Mouse (Mus musculus) forebrain, embryonic 14.5 days (tissue): ENCODE results near the gene Gfra1. TPM values are rescaled to one million over a fixed set of nuclear protein-coding genes. Genes with fewer than 3 reads are reported as not detected.

Source experiments
- ATAC-seq: fragments of 200-750 bp; cut with Nextera tagmentation; 2 replicates; pipeline ENCODE4 v1.8.0; 2017; ENCODE audit warnings: mild to moderate bottlenecking, moderate library complexity
- DNase-seq: peaks from one replicate; pipeline ENCODE4 v3.0.0-alpha.2; 2015; ENCODE audit warnings: low spot score
- H3K27ac ChIP-seq: fragments of 300-500 bp; sonication (generic); 2 replicates; pipeline ENCODE4 v1.5.1; 2014; ENCODE audit warnings: low read depth, mild to moderate bottlenecking, control low read depth, low read length, moderate library complexity
- H3K27me3 ChIP-seq: fragments of 300-500 bp; sonication (generic); replicated peaks from 2 replicates; pipeline ENCODE4 v1.6.1; 2014; ENCODE audit warnings: low read length, control low read depth, mixed read lengths; ENCODE audit not compliant: control insufficient read depth, insufficient read depth
- H3K36me3 ChIP-seq: fragments of 300-500 bp; sonication (generic); 2 replicates; pipeline ENCODE4 v1.6.1; 2014; ENCODE audit warnings: low read length, control low read depth; ENCODE audit not compliant: control insufficient read depth, insufficient read depth
- H3K4me1 ChIP-seq: fragments of 300-500 bp; sonication (generic); 2 replicates; pipeline ENCODE4 v1.6.1; 2014; ENCODE audit warnings: antibody characterized with exemption, low read length, control low read depth; ENCODE audit not compliant: control insufficient read depth, insufficient read depth
- H3K4me2 ChIP-seq: fragments of 300-500 bp; sonication (generic); 2 replicates; pipeline ENCODE4 v1.6.1; 2014; ENCODE audit warnings: mild to moderate bottlenecking, control low read depth, low read length
- H3K4me3 ChIP-seq: fragments of 300-500 bp; sonication (generic); 2 replicates; pipeline ENCODE4 v1.5.1; 2014; ENCODE audit warnings: low read depth, low read length, control low read depth
- H3K9ac ChIP-seq: fragments of 300-500 bp; sonication (generic); 2 replicates; pipeline ENCODE4 v1.6.1; 2014; ENCODE audit warnings: mild to moderate bottlenecking, low read length, control low read depth, moderate library complexity
- H3K9me3 ChIP-seq: fragments of 300-500 bp; sonication (generic); replicated peaks from 2 replicates; pipeline ENCODE4 v1.6.1; 2016; ENCODE audit warnings: low read length, control low read depth, mixed read lengths; ENCODE audit not compliant: control insufficient read depth
- WGBS: fragments of 180-500 bp; shearing (Covaris S2); extraction: QIAGEN DNeasy Blood & Tissue Kit; methylation state at CpG from one replicate; pipeline ENCODE4 v1.1.7; 2014; 5-methylcytosine and 5-hydroxymethylcytosine counted together
- polyA plus RNA-seq: library from polyadenylated mRNA; unstranded; fragments of >200 nt; fragmentation: Nextera tagmentation; extraction: Ambion mirVana; gene quantifications from 2 replicates; pipeline ENCODE4 v1.2.1, GENCODE M21; 2014

Gfra1 gene
- polyA plus RNA-seq, 1 experiment from 2014 or later = 11.6 TPM

- Histone ChIP-seq H3K4me1 (peaks cover 7% of the 10 kb centered on the region; the same call in 1 of the 2 replicates), H3K27ac (no peak overlapping the region), H3K4me2 (no peak overlapping the region), H3K9ac (no peak overlapping the region), H3K36me3 (no peaks in the 10 kb centered on the region), H3K27me3 (0 out of 2 replicates have a peak, but pooled peaks cover 3% of the 10 kb centered on the region), H3K4me3 (no peak overlapping the region), H3K9me3 (no peaks in the 10 kb centered on the region)
- DNase-seq (peak; percentile 44), ATAC-seq (no peak)
- 35% methylated on average over 3 of the region's 3 CpGs for WGBS
Observed at GRCm38 (mm10) chr19:58463755-58464154, 8.0 kb upstream of the Gfra1 start.

GRCm38 (mm10) chr19:58460361-58461022 lies 4.8 kb upstream of the Gfra1 start:
- ATAC-seq = no peak
- Histone ChIP-seq H3K36me3 (no peaks in the 10 kb centered on the region), H3K4me3 (no peak overlapping the region), H3K4me2 (no peak overlapping the region), H3K4me1 (peaks cover 13% of the 10 kb centered on the region), H3K9me3 (no peaks in the 10 kb centered on the region), H3K27me3 (0 out of 2 replicates have a peak, but pooled peaks cover 3% of the 10 kb centered on the region), H3K9ac (no peak overlapping the region), H3K27ac (no peak overlapping the region)
- peak; percentile 24 for DNase-seq
- WGBS = 4% methylated on average over 13 of the region's 13 CpGs

- no peaks in the 10 kb centered on the region for H3K9me3 ChIP-seq
- H3K27me3 ChIP-seq = peaks cover 24% of the 10 kb centered on the region
- H3K4me1 ChIP-seq = peaks cover 20% of the 10 kb centered on the region
- DNase-seq (peak; percentile 89), ATAC-seq (peak; percentile 60)
- H3K4me2 ChIP-seq = peak overlapping the region; percentile 96
- peak overlapping the region; percentile 17; the same call in 1 of the 2 replicates for H3K27ac ChIP-seq
- 6% methylated on average over 16 of the region's 16 CpGs for WGBS
- H3K4me3 ChIP-seq = peak overlapping the region; percentile 45
- H3K9ac ChIP-seq = peak overlapping the region; percentile 57; the same call in 1 of the 2 replicates
- H3K36me3 ChIP-seq = no peaks in the 10 kb centered on the region
Observed at GRCm38 (mm10) chr19:58456491-58457061, 867 bp upstream of the Gfra1 start.

- WGBS = under 1% methylated on average over 21 of the region's 21 CpGs
- peak; percentile 51 for DNase-seq
- peak; percentile 48 for ATAC-seq
- Histone ChIP-seq H3K4me3 (peak overlapping the region; percentile 45), H3K9me3 (no peaks in the 10 kb centered on the region), H3K4me2 (peak overlapping the region; percentile 96), H3K4me1 (peaks cover 22% of the 10 kb centered on the region), H3K27me3 (peaks cover 24% of the 10 kb centered on the region), H3K27ac (peak overlapping the region; percentile 23; the same call in 1 of the 2 replicates), H3K9ac (peak overlapping the region; percentile 57), H3K36me3 (no peaks in the 10 kb centered on the region)
Observed at GRCm38 (mm10) chr19:58455061-58455495, 631 bp downstream of the Gfra1 start.

GRCm38 (mm10) chr19:58454261-58455060 lies 1.2 kb downstream of the Gfra1 start:
- H3K9ac ChIP-seq = peak overlapping the region; percentile 57
- no peaks in the 10 kb centered on the region for H3K36me3 ChIP-seq
- H3K4me3 ChIP-seq = peak overlapping the region; percentile 45
- H3K27ac ChIP-seq = peak overlapping the region; percentile 23
- H3K9me3 ChIP-seq = no peaks in the 10 kb centered on the region
- under 1% methylated on average over 57 of the region's 61 CpGs for WGBS
- peaks cover 22% of the 10 kb centered on the region for H3K4me1 ChIP-seq
- H3K27me3 ChIP-seq = peaks cover 24% of the 10 kb centered on the region
- ATAC-seq = peak; percentile 13
- peak; percentile 56 for DNase-seq
- H3K4me2 ChIP-seq = peak overlapping the region; percentile 96

GRCm38 (mm10) chr19:58453581-58453980 lies 2.1 kb downstream of the Gfra1 start:
- peak overlapping the region; percentile 51 for H3K9ac ChIP-seq
- DNase-seq (peak; percentile 20), ATAC-seq (no peak)
- H3K4me3 ChIP-seq = peak overlapping the region; percentile 45
- H3K36me3 ChIP-seq = no peaks in the 10 kb centered on the region
- H3K27ac ChIP-seq = no peak overlapping the region
- under 1% methylated on average over 22 of the region's 22 CpGs for whole genome bisulfite sequencing
- H3K4me2 ChIP-seq = peak overlapping the region; percentile 96
- H3K27me3 ChIP-seq = peaks cover 21% of the 10 kb centered on the region
- peaks cover 22% of the 10 kb centered on the region for H3K4me1 ChIP-seq
- no peaks in the 10 kb centered on the region for H3K9me3 ChIP-seq

GRCm38 (mm10) chr19:58452941-58453551 lies 2.7 kb downstream of the Gfra1 start:
- no peaks in the 10 kb centered on the region for H3K9me3 ChIP-seq
- H3K27ac ChIP-seq = no peak overlapping the region
- peak overlapping the region; percentile 45 for H3K4me3 ChIP-seq
- ATAC-seq (no peak), DNase-seq (no peak)
- 6% methylated on average over 20 of the region's 20 CpGs for WGBS
- H3K4me1 ChIP-seq = peaks cover 22% of the 10 kb centered on the region
- no peaks in the 10 kb centered on the region for H3K36me3 ChIP-seq
- H3K4me2 ChIP-seq = peak overlapping the region; percentile 96
- H3K27me3 ChIP-seq = peaks cover 21% of the 10 kb centered on the region
- H3K9ac ChIP-seq = peak overlapping the region; percentile 51; the same call in 1 of the 2 replicates

GRCm38 (mm10) chr19:58452178-58452819 lies 3.4 kb downstream of the Gfra1 start:
- Histone ChIP-seq H3K27me3 (peaks cover 21% of the 10 kb centered on the region), H3K4me3 (0 out of 2 replicates have a peak overlapping the region, but pooled peaks have one; percentile 45), H3K9me3 (no peaks in the 10 kb centered on the region), H3K4me2 (no peak overlapping the region; the same call in 1 of the 2 replicates), H3K36me3 (no peaks in the 10 kb centered on the region), H3K4me1 (peaks cover 22% of the 10 kb centered on the region), H3K9ac (no peak overlapping the region), H3K27ac (no peak overlapping the region)
- WGBS = 62% methylated on average over 8 of the region's 8 CpGs
- peak; percentile 35 for DNase-seq
- no peak for ATAC-seq
